Mouse (Mus musculus) intestine, embryonic 14.5 days (tissue): ENCODE measurements at regions not wholly inside any gene's neighbourhood (a gene's known extent, or its start where the extent isn't known, plus 50 kb on each side); places are given as distances from the start of the nearest gene placed in this dataset.

Experiments used
- ATAC-seq: fragments of 200-750 bp; cut with Nextera tagmentation; replicated peaks from 2 replicates; pipeline ENCODE4 v1.8.0; 2017; ENCODE audit warnings: low read depth, moderate number of reproducible peaks, moderate TSS enrichment, moderate library complexity; ENCODE audit not compliant: low FRiP score, low TSS enrichment
- DNase-seq: peaks from one replicate; pipeline ENCODE4 v3.0.0-alpha.2; 2018; ENCODE audit warnings: low spot score
- H3K27ac ChIP-seq: fragments of 300-500 bp; sonication (generic); 2 replicates; pipeline ENCODE4 v1.5.1; 2014; ENCODE audit warnings: low read depth, mild to moderate bottlenecking, control low read depth
- H3K27me3 ChIP-seq: fragments of 300-500 bp; sonication (generic); replicated peaks from 2 replicates; pipeline ENCODE4 v1.6.1; 2014; ENCODE audit warnings: low read length, control low read depth; ENCODE audit not compliant: control insufficient read depth, insufficient read depth
- H3K36me3 ChIP-seq: fragments of 300-500 bp; sonication (generic); 2 replicates; pipeline ENCODE4 v1.6.1; 2014; ENCODE audit warnings: low read length, control low read depth; ENCODE audit not compliant: control insufficient read depth, insufficient read depth
- H3K4me1 ChIP-seq: fragments of 300-500 bp; sonication (generic); replicated peaks from 2 replicates; pipeline ENCODE4 v1.6.1; 2014; ENCODE audit warnings: low read length, control low read depth, mixed read lengths; ENCODE audit not compliant: control insufficient read depth, insufficient read depth
- H3K4me2 ChIP-seq: fragments of 300-500 bp; sonication (generic); 2 replicates; pipeline ENCODE4 v1.6.1; 2014; ENCODE audit warnings: low read length
- H3K4me3 ChIP-seq: fragments of 300-500 bp; sonication (generic); 2 replicates; pipeline ENCODE4 v1.5.1; 2014; ENCODE audit warnings: low read depth, low read length, control low read depth, mixed read lengths
- H3K9ac ChIP-seq: fragments of 300-500 bp; sonication (generic); 2 replicates; pipeline ENCODE4 v1.6.1; 2014; ENCODE audit warnings: mild to moderate bottlenecking, low read length
- H3K9me3 ChIP-seq: fragments of 300-500 bp; sonication (generic); 2 replicates; pipeline ENCODE4 v1.6.1; 2016; ENCODE audit warnings: low read length, control low read depth; ENCODE audit not compliant: control insufficient read depth
- WGBS: fragments of 180-500 bp; shearing (Covaris S2); extraction: QIAGEN DNeasy Blood & Tissue Kit; methylation state at CpG from one replicate; pipeline ENCODE4 v1.1.7; 2014; 5-methylcytosine and 5-hydroxymethylcytosine counted together

GRCm38 (mm10) chr6:51168048-51168447, 264.4 kb upstream of the Nfe2l3 start:
- ATAC-seq: no peak
- peak overlapping the region; percentile 79 for H3K4me2 ChIP-seq
- H3K36me3 ChIP-seq: no peaks in the 10 kb centered on the region
- peak overlapping the region; percentile 97 for H3K27ac ChIP-seq
- 0 out of 2 replicates have a peak overlapping the region, but pooled peaks have one; percentile 21 for H3K4me3 ChIP-seq
- peaks cover 37% of the 10 kb centered on the region for H3K4me1 ChIP-seq
- H3K9me3 ChIP-seq: no peaks in the 10 kb centered on the region
- 2% methylated on average over 11 of the region's 11 CpGs for WGBS
- H3K9ac ChIP-seq: peak overlapping the region; percentile 56
- DNase-seq: peak; percentile 95
- H3K27me3 ChIP-seq: no peaks in the 10 kb centered on the region

- Histone ChIP-seq H3K27me3 (0 out of 2 replicates have a peak, but pooled peaks cover 3% of the 10 kb centered on the region), H3K4me1 (peaks cover 34% of the 10 kb centered on the region), H3K36me3 (no peaks in the 10 kb centered on the region), H3K4me2 (peak overlapping the region; percentile 79), H3K27ac (peak overlapping the region; percentile 97), H3K9me3 (no peaks in the 10 kb centered on the region), H3K4me3 (peak overlapping the region; percentile 21), H3K9ac (peak overlapping the region; percentile 56)
- ATAC-seq (peak; percentile 37; the same call in 1 of the 2 replicates), DNase-seq (peak; percentile 83)
- WGBS: 6% methylated on average over 38 of the region's 38 CpGs
These were observed 263.4 kb upstream of the Nfe2l3 start for GRCm38 (mm10) chr6:51168775-51169695.

- H3K9ac ChIP-seq: peak overlapping the region; percentile 56
- peak overlapping the region; percentile 79 for H3K4me2 ChIP-seq
- 2% methylated on average over 22 of the region's 22 CpGs for WGBS
- no peak for ATAC-seq
- no peaks in the 10 kb centered on the region for H3K36me3 ChIP-seq
- H3K27ac ChIP-seq: peak overlapping the region; percentile 97
- DNase-seq: peak; percentile 78
- H3K9me3 ChIP-seq: no peaks in the 10 kb centered on the region
- peaks cover 40% of the 10 kb centered on the region for H3K4me1 ChIP-seq
- H3K4me3 ChIP-seq: peak overlapping the region; percentile 2
- peaks cover 11% of the 10 kb centered on the region; the same call in 1 of the 2 replicates for H3K27me3 ChIP-seq
These were observed 262.5 kb upstream of the Nfe2l3 start for GRCm38 (mm10) chr6:51169971-51170411.

GRCm38 (mm10) chr6:51170414-51170813, 262.1 kb upstream of the Nfe2l3 start:
- under 1% methylated on average over 11 of the region's 11 CpGs for WGBS
- 0 out of 2 replicates have a peak, but pooled peaks have one; percentile 40 for ATAC-seq
- H3K27me3 ChIP-seq: peaks cover 15% of the 10 kb centered on the region

GRCm38 (mm10) chr6:51170871-51171270, 261.6 kb upstream of the Nfe2l3 start:
- Histone ChIP-seq H3K27ac (peak overlapping the region; percentile 97), H3K9me3 (no peaks in the 10 kb centered on the region), H3K4me1 (peaks cover 35% of the 10 kb centered on the region), H3K4me2 (peak overlapping the region; percentile 79), H3K27me3 (peaks cover 20% of the 10 kb centered on the region), H3K9ac (no peak overlapping the region), H3K36me3 (no peaks in the 10 kb centered on the region), H3K4me3 (no peak overlapping the region)
- DNase-seq (peak; percentile 74), ATAC-seq (peak; percentile 78)
- WGBS: under 1% methylated on average over 11 of the region's 11 CpGs

More at GRCm38 (mm10) chr6:51170414-51170813, 262.1 kb upstream of the Nfe2l3 start:
- Histone ChIP-seq H3K9me3 (no peaks in the 10 kb centered on the region), H3K36me3 (no peaks in the 10 kb centered on the region), H3K27ac (peak overlapping the region; percentile 97), H3K9ac (peak overlapping the region; percentile 56), H3K4me2 (peak overlapping the region; percentile 79), H3K4me1 (peaks cover 40% of the 10 kb centered on the region), H3K4me3 (peak overlapping the region; percentile 2; the same call in 1 of the 2 replicates)
- DNase-seq: peak; percentile 84

GRCm38 (mm10) chr6:51171761-51172160, 260.7 kb upstream of the Nfe2l3 start:
- H3K27ac ChIP-seq: peak overlapping the region; percentile 85
- peak overlapping the region; percentile 79 for H3K4me2 ChIP-seq
- DNase-seq (peak; percentile 86), ATAC-seq (no peak)
- peak overlapping the region; percentile 56 for H3K9ac ChIP-seq
- WGBS: 4% methylated on average over 22 of the region's 22 CpGs
- peaks cover 28% of the 10 kb centered on the region for H3K27me3 ChIP-seq
- no peaks in the 10 kb centered on the region for H3K36me3 ChIP-seq
- peaks cover 32% of the 10 kb centered on the region for H3K4me1 ChIP-seq
- no peaks in the 10 kb centered on the region for H3K9me3 ChIP-seq
- peak overlapping the region; percentile 31 for H3K4me3 ChIP-seq

GRCm38 (mm10) chr6:51172331-51172791, 260.1 kb upstream of the Nfe2l3 start:
- DNase-seq (peak; percentile 70), ATAC-seq (0 out of 2 replicates have a peak, but pooled peaks have one; percentile 10)
- Histone ChIP-seq H3K27me3 (peaks cover 34% of the 10 kb centered on the region), H3K4me1 (peaks cover 32% of the 10 kb centered on the region), H3K27ac (peak overlapping the region; percentile 85), H3K9ac (peak overlapping the region; percentile 56), H3K36me3 (no peaks in the 10 kb centered on the region), H3K4me2 (peak overlapping the region; percentile 79), H3K9me3 (no peaks in the 10 kb centered on the region), H3K4me3 (peak overlapping the region; percentile 31)
- 5% methylated on average over 12 of the region's 12 CpGs for WGBS

- Histone ChIP-seq H3K9ac (peak overlapping the region; percentile 56), H3K4me3 (peak overlapping the region; percentile 31), H3K4me2 (peak overlapping the region; percentile 79), H3K36me3 (no peaks in the 10 kb centered on the region), H3K4me1 (peaks cover 32% of the 10 kb centered on the region), H3K27ac (peak overlapping the region; percentile 85), H3K27me3 (peaks cover 39% of the 10 kb centered on the region), H3K9me3 (no peaks in the 10 kb centered on the region)
- DNase-seq: peak; percentile 83
- WGBS: under 1% methylated on average over 25 of the region's 25 CpGs
- ATAC-seq: peak; percentile 81
These were observed 259.4 kb upstream of the Nfe2l3 start for GRCm38 (mm10) chr6:51172856-51173619.
